Mouse (Mus musculus): ENCODE measurements around the gene Strbp. TPM values are rescaled to one million over a fixed set of nuclear protein-coding genes. Genes with fewer than 3 reads are reported as not detected.
A peak's percentile ranks its signal among the peaks of the same experiment; 100 is the strongest.

Strbp gene
- polyA plus RNA-seq (2014; fragmentation: Nextera tagmentation; extraction: Ambion mirVana), result 60.2 and 63.2 TPM in 2 replicates

- Histone ChIP-seq H3K27ac (replicated peaks; ENCODE audit: low read depth, low read length) (peak within 1 kb of the TSS; percentile 82), H3K4me3 (ENCODE audit: low read depth, low read length) (peak within 1 kb of the TSS; percentile 91), H3K4me2 (ENCODE audit: low read depth, severe bottlenecking) (peak within 1 kb of the TSS; percentile 74), H3K9me3 (ENCODE audit: control insufficient read depth, low read length) (no peaks in the 10 kb centered on the region), H3K4me1 (ENCODE audit: control insufficient read depth, insufficient read depth, low read length) (peaks cover 8% of the 10 kb centered on the region), H3K9ac (ENCODE audit: low read length) (peak within 1 kb of the TSS; percentile 92), H3K27me3 (ENCODE audit: control insufficient read depth, insufficient read depth, low read length) (no peaks in the 10 kb centered on the region), H3K36me3 (ENCODE audit: control insufficient read depth, insufficient read depth, low read length) (no peaks in the 10 kb centered on the region)
- under 1% methylated on average over 84 of the region's 98 CpGs for WGBS
- DNase-seq (ENCODE audit: low spot score), result peak; percentile 96
- peak; percentile 91 for ATAC-seq (ENCODE audit: insufficient number of reproducible peaks, low FRiP score, low TSS enrichment, low read depth)
Observed at GRCm38 (mm10) chr2:37703230-37703954, at the start of gene Strbp. Strbp (minus strand) TSS chr2:37703859.

DNA sequence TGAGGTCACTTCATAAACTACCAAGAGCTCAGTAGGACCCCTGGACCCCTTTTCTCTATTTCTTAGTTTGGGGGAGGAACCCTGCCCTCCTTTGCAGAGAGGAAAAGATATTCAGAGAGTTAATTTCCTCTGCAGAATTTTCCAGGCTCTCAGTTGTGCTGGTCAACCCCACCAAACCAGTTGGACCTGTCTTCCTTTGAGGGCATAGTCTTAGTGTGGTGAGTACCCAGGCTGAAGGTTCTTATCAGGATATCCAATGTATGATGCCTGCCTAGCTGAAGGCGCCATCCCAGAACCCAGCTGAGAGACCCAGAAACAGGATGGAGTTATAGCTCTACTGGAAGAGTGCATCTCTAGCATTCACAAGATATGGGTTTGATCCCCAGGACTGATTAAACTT, 47.5 kb upstream of the Strbp start:
- DNase-seq (ENCODE audit: low spot score) (no peak), ATAC-seq (ENCODE audit: insufficient number of reproducible peaks, low FRiP score, low TSS enrichment, low read depth) (no peak)
- peaks cover 13% of the 10 kb centered on the region for H3K4me1 ChIP-seq (ENCODE audit: control insufficient read depth, insufficient read depth, low read length)
- H3K4me2 ChIP-seq (ENCODE audit: low read depth, severe bottlenecking), result no peak overlapping the region
- H3K9ac ChIP-seq (ENCODE audit: low read length), result no peak overlapping the region
- no peak overlapping the region for H3K27ac ChIP-seq (replicated peaks; ENCODE audit: low read depth, low read length)
- no peak overlapping the region for H3K4me3 ChIP-seq (ENCODE audit: low read depth, low read length)
- H3K9me3 ChIP-seq (ENCODE audit: control insufficient read depth, low read length), result no peaks in the 10 kb centered on the region
- H3K36me3 ChIP-seq (ENCODE audit: control insufficient read depth, insufficient read depth, low read length), result no peaks in the 10 kb centered on the region
- no peaks in the 10 kb centered on the region; the same call in 1 of the 2 replicates for H3K27me3 ChIP-seq (ENCODE audit: control insufficient read depth, insufficient read depth, low read length)
- 90% methylated on average over 1 of the region's 1 CpGs for WGBS

- no peaks in the 10 kb centered on the region for H3K27me3 ChIP-seq (ENCODE audit: control insufficient read depth, insufficient read depth, low read length)
- H3K9ac ChIP-seq (ENCODE audit: low read length), result no peak overlapping the region
- H3K27ac ChIP-seq (replicated peaks; ENCODE audit: low read depth, low read length), result no peak overlapping the region
- DNase-seq (ENCODE audit: low spot score), result no peak
- H3K36me3 ChIP-seq (ENCODE audit: control insufficient read depth, insufficient read depth, low read length), result no peaks in the 10 kb centered on the region
- H3K9me3 ChIP-seq (ENCODE audit: control insufficient read depth, low read length), result no peaks in the 10 kb centered on the region
- no peak overlapping the region for H3K4me3 ChIP-seq (ENCODE audit: low read depth, low read length)
- 72% methylated on average over 6 of the region's 6 CpGs for WGBS
- ATAC-seq (ENCODE audit: insufficient number of reproducible peaks, low FRiP score, low TSS enrichment, low read depth), result no peak
- peaks cover 13% of the 10 kb centered on the region for H3K4me1 ChIP-seq (ENCODE audit: control insufficient read depth, insufficient read depth, low read length)
- H3K4me2 ChIP-seq (ENCODE audit: low read depth, severe bottlenecking), result no peak overlapping the region
Observed at GRCm38 (mm10) chr2:37749323-37749722, 45.7 kb upstream of the Strbp start.

DNA sequence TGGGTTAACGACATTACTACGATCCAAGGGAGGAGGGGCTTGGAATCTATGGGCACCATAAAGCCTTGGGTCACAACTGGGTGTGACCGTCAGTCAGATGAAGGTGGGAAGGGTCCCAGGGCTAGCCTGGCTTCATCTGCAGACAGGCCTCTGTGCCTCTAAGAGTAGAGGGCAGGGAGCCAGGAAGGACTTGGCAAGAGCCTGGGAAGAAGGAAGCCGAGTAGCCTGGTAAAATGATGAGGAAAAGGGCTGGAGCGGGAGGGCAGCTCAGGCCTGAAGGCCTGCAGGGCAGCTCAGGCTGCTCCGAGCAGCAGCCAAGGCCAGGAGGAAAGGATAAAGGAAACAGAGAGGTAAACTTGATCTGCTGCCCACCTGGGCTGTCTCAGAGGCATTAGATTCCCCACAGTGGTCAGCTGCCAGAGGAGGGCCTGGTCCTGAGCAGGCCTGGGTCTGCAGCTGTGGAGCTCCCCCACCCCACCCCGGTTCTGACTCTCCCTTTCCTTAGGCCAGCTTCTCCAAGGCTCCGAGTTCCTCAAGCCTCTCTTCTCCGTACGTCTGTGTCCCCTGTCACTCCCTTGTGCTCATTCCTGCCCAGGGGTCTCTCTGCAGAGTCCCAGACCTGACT, 44.9 kb upstream of the Strbp start:
- no peak; the same call in 1 of the 2 replicates for ATAC-seq (ENCODE audit: insufficient number of reproducible peaks, low FRiP score, low TSS enrichment, low read depth)
- H3K27me3 ChIP-seq (ENCODE audit: control insufficient read depth, insufficient read depth, low read length), result no peaks in the 10 kb centered on the region
- 29% methylated on average over 10 of the region's 10 CpGs for WGBS
- H3K9ac ChIP-seq (ENCODE audit: low read length), result no peak overlapping the region
- H3K9me3 ChIP-seq (ENCODE audit: control insufficient read depth, low read length), result no peaks in the 10 kb centered on the region
- DNase-seq (ENCODE audit: low spot score), result peak; percentile 28
- H3K4me3 ChIP-seq (ENCODE audit: low read depth, low read length), result no peak overlapping the region
- peak overlapping the region; percentile 39; the same call in 1 of the 2 replicates for H3K27ac ChIP-seq (replicated peaks; ENCODE audit: low read depth, low read length)
- no peaks in the 10 kb centered on the region for H3K36me3 ChIP-seq (ENCODE audit: control insufficient read depth, insufficient read depth, low read length)
- H3K4me2 ChIP-seq (ENCODE audit: low read depth, severe bottlenecking), result no peak overlapping the region
- peaks cover 13% of the 10 kb centered on the region for H3K4me1 ChIP-seq (ENCODE audit: control insufficient read depth, insufficient read depth, low read length)

DNA sequence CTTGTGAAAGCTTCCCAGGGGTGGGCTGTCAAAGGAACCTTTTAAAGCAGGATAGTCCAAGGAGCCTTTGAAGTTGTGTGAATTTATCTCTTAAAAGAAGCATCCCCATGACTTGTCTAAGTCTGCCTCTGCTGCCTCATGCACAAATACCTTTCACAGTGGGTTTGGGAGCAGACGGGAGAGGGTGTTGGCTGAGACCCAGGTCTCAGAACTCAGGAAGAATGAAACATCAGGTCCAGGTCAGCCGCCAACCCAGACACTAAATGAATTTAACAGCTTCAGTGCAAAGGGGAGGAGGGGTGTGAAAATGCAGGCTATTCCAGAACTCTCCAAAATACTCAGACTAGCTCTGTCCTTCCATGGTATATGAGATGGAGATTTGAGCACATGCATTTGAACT, 44.2 kb upstream of the Strbp start:
- no peak for DNase-seq (ENCODE audit: low spot score)
- no peaks in the 10 kb centered on the region for H3K36me3 ChIP-seq (ENCODE audit: control insufficient read depth, insufficient read depth, low read length)
- no peak overlapping the region for H3K4me3 ChIP-seq (ENCODE audit: low read depth, low read length)
- H3K4me1 ChIP-seq (ENCODE audit: control insufficient read depth, insufficient read depth, low read length), result peaks cover 13% of the 10 kb centered on the region
- H3K4me2 ChIP-seq (ENCODE audit: low read depth, severe bottlenecking), result no peak overlapping the region
- no peak for ATAC-seq (ENCODE audit: insufficient number of reproducible peaks, low FRiP score, low TSS enrichment, low read depth)
- H3K27me3 ChIP-seq (ENCODE audit: control insufficient read depth, insufficient read depth, low read length), result no peaks in the 10 kb centered on the region
- no peaks in the 10 kb centered on the region for H3K9me3 ChIP-seq (ENCODE audit: control insufficient read depth, low read length)
- no peak overlapping the region for H3K27ac ChIP-seq (replicated peaks; ENCODE audit: low read depth, low read length)
- WGBS, result 31% methylated on average over 2 of the region's 2 CpGs
- no peak overlapping the region for H3K9ac ChIP-seq (ENCODE audit: low read length)

DNA sequence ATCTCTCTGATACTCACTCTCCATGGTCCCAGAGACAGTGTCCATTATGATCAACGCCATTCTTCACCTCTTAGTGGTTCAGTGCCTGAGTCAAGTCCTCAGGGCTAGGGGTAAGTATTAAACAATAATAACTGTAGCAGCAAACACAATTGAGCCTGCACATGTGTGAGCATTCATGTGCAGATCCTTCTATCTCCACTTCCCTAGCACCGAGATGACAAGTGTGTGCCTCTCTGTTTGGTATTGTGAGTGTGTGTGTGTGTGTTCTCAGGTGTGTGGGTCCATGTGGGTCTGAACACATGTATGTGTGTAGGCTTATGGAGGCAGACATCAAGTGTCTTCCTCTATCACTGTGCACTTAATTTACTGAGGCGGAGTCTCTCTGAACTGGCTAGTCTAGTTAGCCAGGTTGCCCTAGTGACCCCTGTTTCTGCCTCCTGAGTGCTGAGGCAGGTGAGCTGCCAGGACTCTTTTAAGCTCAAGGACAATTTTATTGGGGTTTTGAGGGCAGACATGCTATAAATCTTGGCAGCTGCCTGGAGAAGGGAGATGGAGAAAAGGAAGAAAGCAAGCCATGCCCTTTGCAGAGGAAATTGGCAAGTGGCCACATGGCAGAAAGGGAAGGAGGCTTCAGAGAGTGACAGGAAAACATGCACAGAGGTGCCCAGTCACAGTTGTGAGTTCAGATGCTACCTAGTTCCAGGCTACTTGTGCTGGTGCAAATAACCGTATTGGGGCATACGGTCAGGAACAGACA, 42.8 kb upstream of the Strbp start:
- Histone ChIP-seq H3K27ac (replicated peaks; ENCODE audit: low read depth, low read length) (no peak overlapping the region), H3K36me3 (ENCODE audit: control insufficient read depth, insufficient read depth, low read length) (no peaks in the 10 kb centered on the region), H3K4me3 (ENCODE audit: low read depth, low read length) (no peak overlapping the region), H3K27me3 (ENCODE audit: control insufficient read depth, insufficient read depth, low read length) (no peaks in the 10 kb centered on the region), H3K4me2 (ENCODE audit: low read depth, severe bottlenecking) (no peak overlapping the region), H3K9ac (ENCODE audit: low read length) (no peak overlapping the region), H3K9me3 (ENCODE audit: control insufficient read depth, low read length) (no peaks in the 10 kb centered on the region), H3K4me1 (ENCODE audit: control insufficient read depth, insufficient read depth, low read length) (peaks cover 13% of the 10 kb centered on the region)
- DNase-seq (ENCODE audit: low spot score) (no peak), ATAC-seq (ENCODE audit: insufficient number of reproducible peaks, low FRiP score, low TSS enrichment, low read depth) (no peak)
- WGBS, result 75% methylated on average over 5 of the region's 5 CpGs

GRCm38 (mm10) chr2:37744773-37745395, 41.2 kb upstream of the Strbp start:
- 90% methylated on average over 10 of the region's 10 CpGs for WGBS
- peaks cover 13% of the 10 kb centered on the region for H3K4me1 ChIP-seq (ENCODE audit: control insufficient read depth, insufficient read depth, low read length)
- no peak overlapping the region for H3K4me2 ChIP-seq (ENCODE audit: low read depth, severe bottlenecking)
- DNase-seq (ENCODE audit: low spot score), result no peak
- no peaks in the 10 kb centered on the region for H3K27me3 ChIP-seq (ENCODE audit: control insufficient read depth, insufficient read depth, low read length)
- H3K27ac ChIP-seq (replicated peaks; ENCODE audit: low read depth, low read length), result no peak overlapping the region
- no peak overlapping the region for H3K9ac ChIP-seq (ENCODE audit: low read length)
- H3K4me3 ChIP-seq (ENCODE audit: low read depth, low read length), result no peak overlapping the region
- ATAC-seq (ENCODE audit: insufficient number of reproducible peaks, low FRiP score, low TSS enrichment, low read depth), result no peak
- no peaks in the 10 kb centered on the region for H3K9me3 ChIP-seq (ENCODE audit: control insufficient read depth, low read length)
- H3K36me3 ChIP-seq (ENCODE audit: control insufficient read depth, insufficient read depth, low read length), result no peaks in the 10 kb centered on the region
